Mouse (Mus musculus) forebrain, embryonic 14.5 days (tissue): ENCODE data around the gene Kcnj14. TPM values are rescaled to one million over a fixed set of nuclear protein-coding genes. Genes with fewer than 3 reads are reported as not detected.

ENCODE experiments used
- ATAC-seq: fragments of 200-750 bp; cut with Nextera tagmentation; 2 replicates; pipeline ENCODE4 v1.8.0; 2017; ENCODE audit warnings: mild to moderate bottlenecking, moderate library complexity
- DNase-seq: peaks from one replicate; pipeline ENCODE4 v3.0.0-alpha.2; 2015; ENCODE audit warnings: low spot score
- H3K27ac ChIP-seq: fragments of 300-500 bp; sonication (generic); 2 replicates; pipeline ENCODE4 v1.5.1; 2014; ENCODE audit warnings: low read depth, mild to moderate bottlenecking, control low read depth, low read length, moderate library complexity
- H3K27me3 ChIP-seq: fragments of 300-500 bp; sonication (generic); replicated peaks from 2 replicates; pipeline ENCODE4 v1.6.1; 2014; ENCODE audit warnings: low read length, control low read depth, mixed read lengths; ENCODE audit not compliant: control insufficient read depth, insufficient read depth
- H3K36me3 ChIP-seq: fragments of 300-500 bp; sonication (generic); 2 replicates; pipeline ENCODE4 v1.6.1; 2014; ENCODE audit warnings: low read length, control low read depth; ENCODE audit not compliant: control insufficient read depth, insufficient read depth
- H3K4me1 ChIP-seq: fragments of 300-500 bp; sonication (generic); 2 replicates; pipeline ENCODE4 v1.6.1; 2014; ENCODE audit warnings: antibody characterized with exemption, low read length, control low read depth; ENCODE audit not compliant: control insufficient read depth, insufficient read depth
- H3K4me2 ChIP-seq: fragments of 300-500 bp; sonication (generic); 2 replicates; pipeline ENCODE4 v1.6.1; 2014; ENCODE audit warnings: mild to moderate bottlenecking, control low read depth, low read length
- H3K4me3 ChIP-seq: fragments of 300-500 bp; sonication (generic); 2 replicates; pipeline ENCODE4 v1.5.1; 2014; ENCODE audit warnings: low read depth, low read length, control low read depth
- H3K9ac ChIP-seq: fragments of 300-500 bp; sonication (generic); 2 replicates; pipeline ENCODE4 v1.6.1; 2014; ENCODE audit warnings: mild to moderate bottlenecking, low read length, control low read depth, moderate library complexity
- H3K9me3 ChIP-seq: fragments of 300-500 bp; sonication (generic); replicated peaks from 2 replicates; pipeline ENCODE4 v1.6.1; 2016; ENCODE audit warnings: low read length, control low read depth, mixed read lengths; ENCODE audit not compliant: control insufficient read depth
- WGBS: fragments of 180-500 bp; shearing (Covaris S2); extraction: QIAGEN DNeasy Blood & Tissue Kit; methylation state at CpG from one replicate; pipeline ENCODE4 v1.1.7; 2014; 5-methylcytosine and 5-hydroxymethylcytosine counted together
- polyA plus RNA-seq: library from polyadenylated mRNA; unstranded; fragments of >200 nt; fragmentation: Nextera tagmentation; extraction: Ambion mirVana; gene quantifications from 2 replicates; pipeline ENCODE4 v1.2.1, GENCODE M21; 2014

The Kcnj14 gene
- polyA plus RNA-seq, 1 experiment from 2014 or later = 0.41 TPM

- Histone ChIP-seq H3K4me2 (peak overlapping the region; percentile 82), H3K9ac (peak overlapping the region; percentile 95), H3K27ac (peak overlapping the region; percentile 98), H3K9me3 (no peaks in the 10 kb centered on the region), H3K4me3 (peak overlapping the region; percentile 98), H3K36me3 (peaks cover 34% of the 10 kb centered on the region), H3K4me1 (0 out of 2 replicates have a peak, but pooled peaks cover 3% of the 10 kb centered on the region), H3K27me3 (no peaks in the 10 kb centered on the region)
- peak; percentile 51 for ATAC-seq
- DNase-seq = no peak
- under 1% methylated on average over 37 of the region's 42 CpGs for WGBS
Measured at GRCm38 (mm10) chr7:45785388-45786135, 39.0 kb downstream of the Kcnj14 start.

GRCm38 (mm10) chr7:45784524-45785372 is 39.8 kb downstream of the Kcnj14 start, which contains the start of gene Sult2b1:
Sult2b1 (minus strand) TSS chr7:45784669.
- Histone ChIP-seq H3K9ac (peak within 1 kb of the TSS; percentile 95), H3K4me1 (0 out of 2 replicates have a peak, but pooled peaks cover 3% of the 10 kb centered on the region), H3K27ac (peak within 1 kb of the TSS; percentile 98), H3K36me3 (peaks cover 26% of the 10 kb centered on the region), H3K9me3 (no peaks in the 10 kb centered on the region), H3K4me2 (peak within 1 kb of the TSS; percentile 82), H3K4me3 (peak within 1 kb of the TSS; percentile 98), H3K27me3 (no peaks in the 10 kb centered on the region)
- ATAC-seq = peak; percentile 67
- peak; percentile 99 for DNase-seq
- 20% methylated on average over 19 of the region's 20 CpGs for WGBS

- Histone ChIP-seq H3K36me3 (peaks cover 14% of the 10 kb centered on the region), H3K27ac (peak within 1 kb of the TSS; percentile 98), H3K4me3 (peak within 1 kb of the TSS; percentile 98), H3K9me3 (no peaks in the 10 kb centered on the region), H3K4me1 (peaks cover 11% of the 10 kb centered on the region; the same call in 1 of the 2 replicates), H3K9ac (peak within 1 kb of the TSS; percentile 95), H3K27me3 (no peaks in the 10 kb centered on the region), H3K4me2 (peak within 1 kb of the TSS; percentile 82)
- under 1% methylated on average over 38 of the region's 38 CpGs for WGBS
- ATAC-seq = peak; percentile 37
- peak; percentile 84 for DNase-seq
Measured at GRCm38 (mm10) chr7:45783511-45784091, 41.0 kb downstream of the Kcnj14 start, which contains the start of gene Lmtk3. Lmtk3 (plus strand) TSS chr7:45783738.

GRCm38 (mm10) chr7:45782271-45782670 is 42.3 kb downstream of the Kcnj14 start:
- DNase-seq (no peak), ATAC-seq (no peak)
- H3K4me1 ChIP-seq = peaks cover 11% of the 10 kb centered on the region; the same call in 1 of the 2 replicates
- H3K27me3 ChIP-seq = no peaks in the 10 kb centered on the region
- 69% methylated on average over 4 of the region's 4 CpGs for WGBS
- H3K9me3 ChIP-seq = no peaks in the 10 kb centered on the region
- H3K36me3 ChIP-seq = peaks cover under 1% of the 10 kb centered on the region
- no peak overlapping the region for H3K4me2 ChIP-seq
- no peak overlapping the region for H3K9ac ChIP-seq
- H3K4me3 ChIP-seq = no peak overlapping the region
- no peak overlapping the region for H3K27ac ChIP-seq

GRCm38 (mm10) chr7:45779081-45779641 is 45.4 kb downstream of the Kcnj14 start:
- Histone ChIP-seq H3K9me3 (no peaks in the 10 kb centered on the region), H3K27me3 (no peaks in the 10 kb centered on the region), H3K9ac (peak overlapping the region; percentile 32; the same call in 1 of the 2 replicates), H3K4me2 (peak overlapping the region; percentile 35), H3K36me3 (no peaks in the 10 kb centered on the region), H3K4me3 (no peak overlapping the region), H3K4me1 (peaks cover 8% of the 10 kb centered on the region; the same call in 1 of the 2 replicates), H3K27ac (no peak overlapping the region)
- WGBS = 22% methylated on average over 22 of the region's 22 CpGs
- ATAC-seq (0 out of 2 replicates have a peak, but pooled peaks have one; percentile 4), DNase-seq (peak; percentile 41)

GRCm38 (mm10) chr7:45775237-45775636 is 49.3 kb downstream of the Kcnj14 start:
- DNase-seq (no peak), ATAC-seq (no peak)
- H3K4me2 ChIP-seq = no peak overlapping the region
- H3K9me3 ChIP-seq = no peaks in the 10 kb centered on the region
- no peak overlapping the region for H3K4me3 ChIP-seq
- H3K27ac ChIP-seq = no peak overlapping the region
- H3K9ac ChIP-seq = no peak overlapping the region
- H3K36me3 ChIP-seq = no peaks in the 10 kb centered on the region
- H3K4me1 ChIP-seq = peaks cover 8% of the 10 kb centered on the region; the same call in 1 of the 2 replicates
- WGBS = 86% methylated on average over 7 of the region's 7 CpGs
- no peaks in the 10 kb centered on the region for H3K27me3 ChIP-seq

GRCm38 (mm10) chr7:45771101-45771500 is 53.5 kb downstream of the Kcnj14 start:
- H3K9me3 ChIP-seq = no peaks in the 10 kb centered on the region
- no peak overlapping the region for H3K4me2 ChIP-seq
- H3K36me3 ChIP-seq = no peaks in the 10 kb centered on the region
- H3K9ac ChIP-seq = no peak overlapping the region
- no peaks in the 10 kb centered on the region for H3K4me1 ChIP-seq
- H3K4me3 ChIP-seq = no peak overlapping the region
- ATAC-seq (no peak), DNase-seq (no peak)
- no peak overlapping the region for H3K27ac ChIP-seq
- H3K27me3 ChIP-seq = no peaks in the 10 kb centered on the region
- 58% methylated on average over 4 of the region's 4 CpGs for WGBS

- no peak for ATAC-seq
- 80% methylated on average over 8 of the region's 8 CpGs for WGBS
- Histone ChIP-seq H3K4me2 (no peak overlapping the region), H3K4me1 (no peaks in the 10 kb centered on the region), H3K9ac (no peak overlapping the region), H3K4me3 (no peak overlapping the region), H3K36me3 (no peaks in the 10 kb centered on the region), H3K9me3 (no peaks in the 10 kb centered on the region), H3K27ac (no peak overlapping the region), H3K27me3 (no peaks in the 10 kb centered on the region)
- DNase-seq = no peak
Measured at GRCm38 (mm10) chr7:45770427-45771082, 54.0 kb downstream of the Kcnj14 start.
